Mouse (Mus musculus): ENCODE data around the gene Lancl2.

DNA sequence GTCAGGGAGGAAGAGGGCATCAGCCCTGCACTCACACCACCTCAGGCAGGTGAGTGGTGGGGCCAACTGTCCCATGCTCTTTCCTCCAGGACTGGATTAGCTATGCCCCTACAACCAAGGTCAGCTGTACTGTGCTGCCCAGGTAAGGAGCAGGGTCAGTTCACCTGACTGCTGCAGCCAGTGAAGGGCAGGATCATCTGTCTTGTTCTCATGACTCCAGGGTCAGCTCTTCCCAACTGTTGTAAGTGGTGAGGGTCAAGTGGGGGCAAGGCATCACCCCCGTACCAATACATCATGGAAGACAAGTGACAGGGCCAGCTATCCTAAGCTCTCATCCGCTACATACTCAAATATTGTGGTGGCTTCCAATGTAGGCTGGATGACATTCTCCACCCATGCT is 41.8 kb downstream of the Lancl2 start:
- TF ChIP-seq CTCF (conservative IDR thresholded peaks at IDR 0.05; ENCODE audit: insufficient read depth, insufficient read length, low read depth, low read length) (no peak), POLR2A (IDR thresholded peaks at IDR 0.05; ENCODE audit: low read depth, low read length) (no peak)

Data from kidney, adult 2 months (tissue).